Mouse (Mus musculus) CH12.LX (cell line): ENCODE data around the gene Mfap2.

ENCODE experiments used
- BHLHE40 ChIP-seq: IDR thresholded peaks from 2 replicates; pipeline ENCODE4 v1.6.1; 2011; ENCODE audit warnings: mild to moderate bottlenecking, low read depth, low read length, improper control_type of control experiment
- CTCF ChIP-seq, 2 experiments: IDR thresholded peaks in 1 of 2; conservative IDR thresholded peaks in 1 of 2; 2 replicates each; pipeline ENCODE4 v1.5.1; 2011 to 2012; ENCODE audit warnings: low read depth in 2 of 2, low read length in 2 of 2, improper control_type of control experiment in 1 of 2, inconsistent platforms in 1 of 2, mild to moderate bottlenecking in 1 of 2, moderate library complexity in 1 of 2
- GABPA ChIP-seq: IDR thresholded peaks from 2 replicates; pipeline ENCODE4 v1.6.1; 2012; ENCODE audit warnings: low read depth, low read length, improper control_type of control experiment, inconsistent platforms; ENCODE audit not compliant: insufficient replicate concordance
- JUND ChIP-seq: conservative IDR thresholded peaks from 2 replicates; pipeline ENCODE4 v1.6.1; 2011; ENCODE audit warnings: low read depth, low read length, improper control_type of control experiment
- MAX ChIP-seq: IDR thresholded peaks from 2 replicates; pipeline ENCODE4 v1.6.1; 2011; ENCODE audit warnings: low read length, improper control_type of control experiment
- MAZ ChIP-seq: IDR thresholded peaks from 2 replicates; pipeline ENCODE4 v1.6.1; 2012; ENCODE audit warnings: low read depth, mild to moderate bottlenecking, inconsistent platforms, low read length, improper control_type of control experiment, moderate library complexity
- MYC ChIP-seq: IDR thresholded peaks from 2 replicates; pipeline ENCODE4 v1.6.1; 2011; ENCODE audit warnings: low read depth, mild to moderate bottlenecking, improper control_type of control experiment, low read length
- POLR2A ChIP-seq: IDR thresholded peaks from 2 replicates; pipeline ENCODE4 v1.6.1; 2011; ENCODE audit warnings: low read depth, mild to moderate bottlenecking, improper control_type of control experiment, low read length
- SIN3A ChIP-seq: IDR thresholded peaks from 2 replicates; pipeline ENCODE4 v1.6.1; 2012; ENCODE audit warnings: low read length, improper control_type of control experiment, inconsistent platforms
- TBP ChIP-seq: conservative IDR thresholded peaks from 2 replicates; pipeline ENCODE4 v1.6.1; 2011; ENCODE audit warnings: low read depth, low read length, improper control_type of control experiment
- USF1 ChIP-seq: IDR thresholded peaks from 2 replicates; pipeline ENCODE4 v1.6.1; 2014; ENCODE audit warnings: low read depth, mild to moderate bottlenecking, inconsistent platforms, low read length, improper control_type of control experiment

DNA sequence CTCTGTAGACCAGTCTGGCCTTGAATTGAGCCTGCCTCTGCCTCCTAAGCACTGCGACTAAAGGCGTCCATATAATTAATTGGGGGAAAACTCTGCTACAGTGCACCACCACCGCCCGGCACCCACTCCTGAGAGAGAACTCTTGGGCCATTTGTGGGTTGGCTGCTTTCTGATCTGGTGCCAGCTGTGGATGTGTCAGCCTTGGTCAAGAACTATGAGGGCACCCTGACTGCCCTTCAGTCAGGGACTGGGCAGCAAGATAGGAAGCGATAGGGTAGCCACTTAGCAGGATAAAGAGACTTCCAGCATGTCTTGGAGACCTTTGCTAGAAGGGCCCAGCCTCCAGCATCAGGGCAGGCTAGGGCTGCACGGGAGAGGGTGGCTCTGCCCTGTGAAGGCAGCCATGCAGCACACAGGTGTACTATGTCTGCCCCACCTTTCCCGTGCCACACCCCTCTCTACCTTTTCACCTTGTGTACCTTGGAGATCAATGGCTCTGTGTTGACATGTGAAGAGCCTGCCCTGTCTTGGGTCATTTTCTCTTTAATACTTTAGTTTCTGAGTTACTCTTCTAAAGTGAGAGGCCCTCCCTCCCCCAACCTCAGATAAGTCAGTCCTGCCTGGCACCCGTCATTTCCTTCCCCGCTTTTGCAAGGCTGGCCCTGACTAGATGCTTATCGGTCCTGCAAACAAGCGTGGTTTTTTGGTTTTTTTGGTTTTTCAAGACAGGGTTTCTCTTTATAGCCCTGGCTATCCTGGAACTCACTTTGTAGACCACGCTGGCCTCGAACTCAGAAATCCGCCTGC is 32.1 kb upstream of the Mfap2 start:
- TF ChIP-seq CTCF (conservative IDR thresholded peaks at IDR 0.05 in 1 of 2, IDR thresholded peaks at IDR 0.05 in 1 of 2; ENCODE audit: low read depth in 2 of 2, low read length in 2 of 2) (no peak), POLR2A (no peak), GABPA (no peak), JUND (no peak), MAX (no peak), TBP (no peak), SIN3A (no peak), BHLHE40 (no peak), USF1 (no peak), MAZ (no peak), MYC (no peak)
